Mouse (Mus musculus) neural tube, embryonic 15.5 days (tissue): Measurements from ENCODE around the gene Wnt5b. TPM values are rescaled to one million over a fixed set of nuclear protein-coding genes. Genes with fewer than 3 reads are reported as not detected.

Experiments used
- ATAC-seq: fragments of 200-750 bp; cut with Nextera tagmentation; 2 replicates; pipeline ENCODE4 v1.8.0; 2017; ENCODE audit warnings: mild to moderate bottlenecking, moderate TSS enrichment, moderate library complexity; ENCODE audit not compliant: low FRiP score
- H3K27ac ChIP-seq: fragments of 300-500 bp; sonication (generic); replicated peaks from 2 replicates; pipeline ENCODE4 v1.5.1; 2015; ENCODE audit warnings: mild to moderate bottlenecking, inconsistent platforms
- H3K27me3 ChIP-seq: fragments of 300-500 bp; sonication (generic); replicated peaks from 2 replicates; pipeline ENCODE4 v1.6.1; 2015; ENCODE audit warnings: inconsistent platforms
- H3K36me3 ChIP-seq: fragments of 300-500 bp; sonication (generic); 2 replicates; pipeline ENCODE4 v1.6.1; 2015; ENCODE audit warnings: inconsistent platforms
- H3K4me1 ChIP-seq: fragments of 300-500 bp; sonication (generic); 2 replicates; pipeline ENCODE4 v1.6.1; 2015; ENCODE audit warnings: inconsistent platforms
- H3K4me2 ChIP-seq: fragments of 300-500 bp; sonication (generic); 2 replicates; pipeline ENCODE4 v1.6.1; 2015; ENCODE audit warnings: inconsistent platforms, mild to moderate bottlenecking, moderate library complexity
- H3K4me3 ChIP-seq: fragments of 300-500 bp; sonication (generic); replicated peaks from 2 replicates; pipeline ENCODE4 v1.5.1; 2015; ENCODE audit warnings: mild to moderate bottlenecking, inconsistent platforms
- H3K9ac ChIP-seq: fragments of 300-500 bp; sonication (generic); replicated peaks from 2 replicates; pipeline ENCODE4 v1.6.1; 2015; ENCODE audit warnings: mild to moderate bottlenecking, inconsistent platforms
- H3K9me3 ChIP-seq: fragments of 300-500 bp; sonication (generic); replicated peaks from 2 replicates; pipeline ENCODE4 v1.6.1; 2016; ENCODE audit warnings: inconsistent platforms
- WGBS: fragments of 180-500 bp; shearing (Covaris S2); methylation state at CpG from one replicate; pipeline ENCODE4 v1.1.7; 2015; ENCODE audit warnings: mixed read lengths; 5-methylcytosine and 5-hydroxymethylcytosine counted together
- polyA plus RNA-seq: library from polyadenylated mRNA; unstranded; fragments of >200 nt; fragmentation: Nextera tagmentation; extraction: Ambion mirVana; gene quantifications from 2 replicates; pipeline ENCODE4 v1.2.1, GENCODE M21; 2015

Wnt5b gene
- 3.6 and 5.2 TPM in 2 replicates for polyA plus RNA-seq

GRCm38 (mm10) chr6:119543803-119544517, at the start of gene Wnt5b:
Gene Wnt5b, minus strand, starts transcription at chr6:119544347.
- Histone ChIP-seq H3K36me3 (no peaks in the 10 kb centered on the region), H3K27me3 (peaks cover 16% of the 10 kb centered on the region), H3K4me2 (peak within 1 kb of the TSS; percentile 96), H3K4me3 (peak within 1 kb of the TSS; percentile 64), H3K9me3 (0 out of 2 replicates have a peak, but pooled peaks cover 3% of the 10 kb centered on the region), H3K27ac (no peak within 1 kb of the TSS), H3K9ac (peak within 1 kb of the TSS; percentile 47), H3K4me1 (peaks cover 13% of the 10 kb centered on the region)
- WGBS, result under 1% methylated on average over 106 of the region's 120 CpGs
- peak; percentile 75 for ATAC-seq

- no peak for ATAC-seq
These were observed 46.7 kb upstream of the Wnt5b start for GRCm38 (mm10) chr6:119590872-119591271.

GRCm38 (mm10) chr6:119587897-119588296, 43.8 kb upstream of the Wnt5b start:
- Histone ChIP-seq H3K27ac (no peak overlapping the region), H3K27me3 (no peaks in the 10 kb centered on the region), H3K9me3 (no peaks in the 10 kb centered on the region), H3K4me2 (no peak overlapping the region), H3K36me3 (0 out of 2 replicates have a peak, but pooled peaks cover 5% of the 10 kb centered on the region), H3K4me1 (peaks cover 9% of the 10 kb centered on the region; the same call in 1 of the 2 replicates), H3K9ac (no peak overlapping the region), H3K4me3 (no peak overlapping the region)
- 90% methylated on average over 2 of the region's 2 CpGs for WGBS
- ATAC-seq, result no peak

More at GRCm38 (mm10) chr6:119590872-119591271, 46.7 kb upstream of the Wnt5b start:
- Histone ChIP-seq H3K4me2 (no peak overlapping the region), H3K9ac (no peak overlapping the region), H3K4me1 (peaks cover 3% of the 10 kb centered on the region; the same call in 1 of the 2 replicates), H3K9me3 (no peaks in the 10 kb centered on the region), H3K36me3 (0 out of 2 replicates have a peak, but pooled peaks cover 11% of the 10 kb centered on the region), H3K27ac (no peak overlapping the region), H3K4me3 (no peak overlapping the region), H3K27me3 (no peaks in the 10 kb centered on the region)
- 64% methylated on average over 2 of the region's 2 CpGs for WGBS

DNA sequence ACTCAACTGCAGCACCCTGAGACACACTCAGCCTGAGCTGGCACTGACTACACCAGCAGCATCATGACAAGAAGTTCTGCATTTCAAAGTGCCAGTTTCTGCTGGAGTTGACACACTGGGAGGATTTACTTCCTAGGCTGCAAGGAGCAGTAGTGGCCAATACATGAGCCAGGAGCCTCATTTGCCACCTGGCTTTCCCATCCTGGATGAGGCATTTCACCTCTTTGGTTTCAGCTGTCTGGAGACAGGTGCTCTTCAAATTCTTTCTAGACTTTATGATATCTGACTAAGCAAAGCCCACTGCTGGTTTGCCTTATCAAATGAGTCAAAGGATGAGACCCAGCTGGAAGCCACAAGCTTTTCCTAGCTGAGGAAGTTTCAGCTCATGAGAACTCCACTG, 43.3 kb upstream of the Wnt5b start:
- no peak overlapping the region for H3K9ac ChIP-seq
- no peak overlapping the region for H3K27ac ChIP-seq
- no peak overlapping the region for H3K4me3 ChIP-seq
- ATAC-seq, result no peak
- no peak overlapping the region for H3K4me2 ChIP-seq
- peaks cover 9% of the 10 kb centered on the region; the same call in 1 of the 2 replicates for H3K4me1 ChIP-seq
- no peaks in the 10 kb centered on the region for H3K27me3 ChIP-seq
- no peaks in the 10 kb centered on the region for H3K9me3 ChIP-seq
- H3K36me3 ChIP-seq, result 0 out of 2 replicates have a peak, but pooled peaks cover 1% of the 10 kb centered on the region

DNA sequence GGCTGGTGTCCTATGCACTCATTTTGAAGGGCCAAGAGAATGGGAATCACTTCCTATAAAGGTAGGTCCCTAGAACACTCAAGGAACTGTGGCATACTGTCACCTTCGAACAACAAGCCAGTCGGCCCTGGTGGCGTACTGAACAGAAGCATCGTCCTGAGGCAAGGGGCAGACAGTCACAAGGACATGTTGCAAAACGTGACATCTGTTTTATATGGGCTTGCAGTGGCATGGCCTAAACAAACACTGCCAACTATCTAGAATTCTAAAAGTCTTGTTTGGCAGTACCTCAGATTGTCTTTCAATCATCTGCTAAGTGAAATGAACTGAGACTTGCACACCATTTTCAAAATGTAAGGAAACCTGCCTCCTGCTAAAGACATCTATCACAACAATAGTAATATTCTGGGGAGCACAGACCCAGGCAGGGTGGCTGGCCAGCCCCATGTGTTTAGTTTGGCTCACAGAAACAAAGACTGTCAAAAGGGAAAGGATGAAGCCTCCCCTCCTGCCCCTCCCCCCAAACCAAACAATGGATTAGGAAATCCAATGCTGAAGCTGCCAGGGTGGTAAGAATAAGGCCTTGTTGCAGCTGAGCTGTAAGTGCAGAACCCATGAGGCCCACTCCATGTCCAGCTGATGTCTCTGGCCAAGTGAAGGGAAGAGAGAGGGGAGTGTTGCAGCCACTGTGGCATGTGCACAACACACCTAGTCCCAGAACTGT, 41.7 kb upstream of the Wnt5b start:
- no peak for ATAC-seq
- Histone ChIP-seq H3K27ac (peak overlapping the region; percentile 13; the same call in 1 of the 2 replicates), H3K4me3 (no peak overlapping the region)

GRCm38 (mm10) chr6:119584061-119584460, 39.9 kb upstream of the Wnt5b start:
- 38% methylated on average over 1 of the region's 1 CpGs for WGBS
- ATAC-seq, result no peak
- H3K4me1 ChIP-seq, result peaks cover 9% of the 10 kb centered on the region; the same call in 1 of the 2 replicates
- H3K9ac ChIP-seq, result no peak overlapping the region
- no peaks in the 10 kb centered on the region for H3K27me3 ChIP-seq
- H3K4me2 ChIP-seq, result no peak overlapping the region
- no peak overlapping the region for H3K27ac ChIP-seq
- H3K36me3 ChIP-seq, result no peaks in the 10 kb centered on the region
- no peaks in the 10 kb centered on the region for H3K9me3 ChIP-seq
- H3K4me3 ChIP-seq, result no peak overlapping the region

More for the DNA sequence above, 41.7 kb upstream of the Wnt5b start:
- H3K27me3 ChIP-seq, result no peaks in the 10 kb centered on the region
- H3K36me3 ChIP-seq, result no peaks in the 10 kb centered on the region
- H3K4me2 ChIP-seq, result no peak overlapping the region
- 73% methylated on average over 5 of the region's 5 CpGs for WGBS
- H3K9ac ChIP-seq, result no peak overlapping the region
- no peaks in the 10 kb centered on the region for H3K9me3 ChIP-seq
- H3K4me1 ChIP-seq, result peaks cover 9% of the 10 kb centered on the region; the same call in 1 of the 2 replicates

DNA sequence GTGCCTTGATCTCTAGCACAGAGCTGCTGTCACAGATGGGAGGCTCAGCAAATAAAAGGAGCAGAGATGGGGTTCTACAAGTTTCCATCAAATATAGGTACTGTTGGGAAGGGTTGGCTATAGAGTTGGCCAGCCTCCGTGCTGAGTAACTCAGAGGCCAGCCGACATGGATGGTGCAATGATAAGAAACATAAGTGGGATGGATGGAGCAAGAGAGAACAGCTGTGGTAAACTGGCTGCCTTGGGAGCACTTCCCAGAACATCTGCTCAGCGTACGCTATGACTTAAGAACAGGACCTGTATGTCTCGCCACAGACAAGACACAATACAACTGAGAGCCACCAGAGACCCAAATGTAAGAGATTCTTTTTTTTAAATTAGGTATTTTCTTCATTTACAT, 39.0 kb upstream of the Wnt5b start:
- no peaks in the 10 kb centered on the region for H3K9me3 ChIP-seq
- H3K36me3 ChIP-seq, result no peaks in the 10 kb centered on the region
- H3K4me3 ChIP-seq, result no peak overlapping the region
- peaks cover 9% of the 10 kb centered on the region; the same call in 1 of the 2 replicates for H3K4me1 ChIP-seq
- no peak overlapping the region; the same call in 1 of the 2 replicates for H3K27ac ChIP-seq
- ATAC-seq, result no peak
- no peaks in the 10 kb centered on the region for H3K27me3 ChIP-seq
- H3K9ac ChIP-seq, result no peak overlapping the region
- WGBS, result 76% methylated on average over 5 of the region's 5 CpGs
- no peak overlapping the region for H3K4me2 ChIP-seq

DNA sequence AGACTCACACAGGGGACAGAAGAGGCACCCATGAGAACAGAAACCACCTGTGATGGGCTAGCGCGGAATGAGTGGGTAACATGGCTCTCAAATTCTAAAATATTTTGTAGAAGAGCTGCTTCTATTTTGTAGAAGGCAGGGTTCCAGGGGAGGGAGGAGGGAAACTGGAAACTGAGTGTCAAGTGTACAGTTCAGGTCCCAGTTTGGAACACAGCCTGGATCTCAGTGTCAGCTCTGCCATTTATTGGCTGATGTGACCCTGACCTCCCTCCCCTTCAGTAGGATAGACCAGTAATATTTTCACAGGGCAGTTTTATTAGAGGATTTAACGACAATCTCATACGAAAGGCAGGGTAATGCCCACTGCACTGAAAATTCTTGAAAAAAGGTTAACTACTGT, 32.6 kb upstream of the Wnt5b start:
- Histone ChIP-seq H3K4me2 (no peak overlapping the region), H3K36me3 (peaks cover 35% of the 10 kb centered on the region), H3K9ac (no peak overlapping the region), H3K27ac (no peak overlapping the region), H3K27me3 (no peaks in the 10 kb centered on the region), H3K4me1 (no peaks in the 10 kb centered on the region), H3K9me3 (no peaks in the 10 kb centered on the region), H3K4me3 (no peak overlapping the region)
- 92% methylated on average over 4 of the region's 4 CpGs for WGBS
- ATAC-seq, result no peak

DNA sequence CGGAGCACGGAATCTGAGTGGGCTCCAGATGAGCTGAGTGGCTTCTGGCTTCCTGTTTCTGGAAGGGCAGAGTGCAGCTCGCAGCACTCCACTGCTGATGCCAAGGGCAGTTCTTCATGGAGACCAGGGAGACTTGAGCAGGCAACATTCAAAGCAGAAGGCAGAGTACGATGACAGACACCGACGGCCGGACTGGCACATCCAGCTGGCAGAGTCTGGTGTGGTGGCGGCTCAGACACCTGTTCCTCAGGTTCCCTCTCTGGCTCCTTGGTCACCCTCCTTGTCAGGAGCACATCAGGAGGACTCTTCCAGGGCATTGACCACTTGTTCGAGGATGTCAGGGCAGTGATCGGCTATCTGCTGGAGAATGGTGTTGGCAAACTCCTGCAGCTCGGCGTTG, 31.2 kb upstream of the Wnt5b start:
- H3K4me2 ChIP-seq, result no peak overlapping the region
- H3K4me3 ChIP-seq, result no peak overlapping the region
- H3K36me3 ChIP-seq, result peaks cover 35% of the 10 kb centered on the region
- WGBS, result 97% methylated on average over 12 of the region's 12 CpGs
- H3K9ac ChIP-seq, result no peak overlapping the region
- no peaks in the 10 kb centered on the region for H3K4me1 ChIP-seq
- ATAC-seq, result no peak
- H3K9me3 ChIP-seq, result no peaks in the 10 kb centered on the region
- H3K27ac ChIP-seq, result no peak overlapping the region
- no peaks in the 10 kb centered on the region for H3K27me3 ChIP-seq

DNA sequence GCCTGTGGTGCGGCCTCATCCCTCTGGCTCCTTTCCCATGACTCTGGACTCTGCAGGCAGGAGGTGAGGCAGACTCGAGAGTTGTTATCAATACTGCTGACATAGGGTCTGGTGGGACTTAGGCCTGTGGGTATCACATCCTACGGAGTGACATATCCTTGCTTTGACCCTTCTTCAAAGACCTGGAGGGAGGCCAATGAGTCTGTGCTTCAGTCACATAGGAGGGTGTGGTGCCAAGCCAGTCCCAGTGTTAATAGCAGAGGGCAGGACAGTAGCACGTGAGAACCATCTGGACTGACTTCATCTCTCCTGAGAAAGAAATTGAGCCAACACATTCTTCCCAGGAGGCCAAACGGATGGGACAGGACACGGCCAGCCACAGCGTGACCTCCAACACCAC, 28.1 kb upstream of the Wnt5b start:
- H3K9me3 ChIP-seq, result no peaks in the 10 kb centered on the region
- H3K4me2 ChIP-seq, result no peak overlapping the region
- H3K36me3 ChIP-seq, result peaks cover 35% of the 10 kb centered on the region
- H3K27ac ChIP-seq, result no peak overlapping the region
- H3K4me1 ChIP-seq, result no peaks in the 10 kb centered on the region
- no peaks in the 10 kb centered on the region for H3K27me3 ChIP-seq
- no peak overlapping the region for H3K9ac ChIP-seq
- 84% methylated on average over 7 of the region's 7 CpGs for WGBS
- H3K4me3 ChIP-seq, result no peak overlapping the region
- no peak for ATAC-seq

- no peak overlapping the region for H3K4me2 ChIP-seq
- peaks cover 34% of the 10 kb centered on the region for H3K36me3 ChIP-seq
- H3K9ac ChIP-seq, result no peak overlapping the region
- no peaks in the 10 kb centered on the region for H3K9me3 ChIP-seq
- H3K27ac ChIP-seq, result no peak overlapping the region
- WGBS, result 85% methylated on average over 4 of the region's 4 CpGs
- no peak for ATAC-seq
- peaks cover 4% of the 10 kb centered on the region; the same call in 1 of the 2 replicates for H3K4me1 ChIP-seq
- H3K27me3 ChIP-seq, result no peaks in the 10 kb centered on the region
- no peak overlapping the region for H3K4me3 ChIP-seq
These were observed 26.6 kb upstream of the Wnt5b start for GRCm38 (mm10) chr6:119570797-119571196.

DNA sequence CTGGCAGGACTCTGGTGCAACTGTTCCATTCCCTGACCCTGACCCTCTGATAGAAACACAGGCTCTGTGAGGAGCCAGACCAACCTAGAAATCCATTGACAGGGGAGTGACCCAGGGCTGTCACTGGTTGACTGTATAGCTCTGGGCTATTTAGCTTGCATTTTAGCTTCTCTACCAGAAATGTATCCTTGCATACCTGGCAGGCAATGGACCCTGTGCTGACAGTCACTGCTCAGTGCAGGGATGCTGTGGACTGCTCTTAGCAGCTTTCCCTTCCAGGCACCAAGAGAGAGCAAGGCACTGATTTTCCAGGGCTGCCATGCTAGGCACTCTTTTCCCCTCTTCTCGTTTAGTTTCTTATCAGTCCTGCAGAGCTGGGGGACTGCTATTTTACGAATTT, 24.2 kb upstream of the Wnt5b start:
- H3K9ac ChIP-seq, result no peak overlapping the region
- WGBS, result 93% methylated on average over 2 of the region's 2 CpGs
- H3K27ac ChIP-seq, result no peak overlapping the region
- no peak overlapping the region for H3K4me2 ChIP-seq
- H3K4me1 ChIP-seq, result peaks cover 4% of the 10 kb centered on the region; the same call in 1 of the 2 replicates
- peaks cover 11% of the 10 kb centered on the region for H3K36me3 ChIP-seq
- H3K27me3 ChIP-seq, result no peaks in the 10 kb centered on the region
- H3K9me3 ChIP-seq, result no peaks in the 10 kb centered on the region
- ATAC-seq, result no peak
- no peak overlapping the region for H3K4me3 ChIP-seq
